Mouse (Mus musculus) layer of hippocampus, adult 18-20 months (tissue): Measurements from ENCODE around the gene Igfbp2. TPM values are rescaled to one million over a fixed set of nuclear protein-coding genes. Genes with fewer than 3 reads are reported as not detected.

Experiments used
- DNase-seq, 2 experiments: peaks; one replicate each; pipeline ENCODE4 v3.0.0; 2022; ENCODE audit warnings: low spot score in 2 of 2
- total RNA-seq, 2 experiments: library from RNA; stranded (reverse); gene quantifications; 2 replicates each; pipeline ENCODE4 v1.2.3; 2021

Gene Igfbp2
- total RNA-seq, 2 experiments from 2014 or later = 35.9 to 42.9 TPM

- no peak for DNase-seq
Observed at GRCm38 (mm10) chr1:72813639-72814403, 10.5 kb upstream of the Igfbp2 start.

GRCm38 (mm10) chr1:72815184-72815583, 9.1 kb upstream of the Igfbp2 start:
- DNase-seq = no peak

GRCm38 (mm10) chr1:72815616-72816015, 8.7 kb upstream of the Igfbp2 start:
- no peak for DNase-seq

GRCm38 (mm10) chr1:72819995-72820394, 4.3 kb upstream of the Igfbp2 start:
- DNase-seq = no peak

GRCm38 (mm10) chr1:72822893-72823292, 1.4 kb upstream of the Igfbp2 start:
- no peak for DNase-seq

GRCm38 (mm10) chr1:72824707-72825101, 401 bp downstream of the Igfbp2 start:
- DNase-seq = no peak

- no peak for DNase-seq
Observed at GRCm38 (mm10) chr1:72825286-72825685, 983 bp downstream of the Igfbp2 start.

GRCm38 (mm10) chr1:72825921-72826320, 1.6 kb downstream of the Igfbp2 start:
- DNase-seq = no peak

- no peak for DNase-seq
Observed at GRCm38 (mm10) chr1:72826446-72826845, 2.1 kb downstream of the Igfbp2 start.

- no peak for DNase-seq
Observed at GRCm38 (mm10) chr1:72826931-72827330, 2.6 kb downstream of the Igfbp2 start.

- no peak for DNase-seq
Observed at GRCm38 (mm10) chr1:72827411-72828315, 3.4 kb downstream of the Igfbp2 start.

- DNase-seq = no peak
Observed at GRCm38 (mm10) chr1:72828843-72829242, 4.5 kb downstream of the Igfbp2 start.

- DNase-seq = no peak
Observed at GRCm38 (mm10) chr1:72830485-72830884, 6.2 kb downstream of the Igfbp2 start.

GRCm38 (mm10) chr1:72832715-72833153, 8.4 kb downstream of the Igfbp2 start:
- no peak for DNase-seq

- no peak for DNase-seq
Observed at GRCm38 (mm10) chr1:72833563-72833962, 9.3 kb downstream of the Igfbp2 start.

GRCm38 (mm10) chr1:72839356-72839755, 15.1 kb downstream of the Igfbp2 start:
- no peak for DNase-seq

GRCm38 (mm10) chr1:72839791-72840190, 15.5 kb downstream of the Igfbp2 start:
- no peak for DNase-seq

- DNase-seq = no peak
Observed at GRCm38 (mm10) chr1:72842666-72843459, 18.6 kb downstream of the Igfbp2 start.

- no peak for DNase-seq
Observed at GRCm38 (mm10) chr1:72844675-72845074, 20.4 kb downstream of the Igfbp2 start.

GRCm38 (mm10) chr1:72847849-72848380, 23.6 kb downstream of the Igfbp2 start:
- DNase-seq = no peak

- DNase-seq = no peak
Observed at GRCm38 (mm10) chr1:72849037-72849436, 24.7 kb downstream of the Igfbp2 start.
